9 mouse cellular contexts compared by ENCODE assay signal in genomic region chr1:161507623-161508047, GRCm38 (mm10). TPM values are rescaled to one million over a fixed set of nuclear protein-coding genes. Genes with fewer than 3 reads are reported as not detected.
A peak's percentile ranks its signal among the peaks of the same experiment; 100 is the strongest.
DNase-seq lines count a peak whose midpoint lies in the region; ATAC-seq and TF ChIP-seq lines count a peak whose summit lies in the region.
"Had no signal": no experiment of that assay in that cellular context is flagged by ENCODE, and none has a peak within 500 bp of the region (broad histone marks: within the 10 kb centered on the region; RNA-seq: fewer than 3 reads in every experiment).

No protein-coding gene starts in this region.

- H3K4me3 ChIP-seq in cerebellum, adult 2 months (replicated peaks; ENCODE audit: insufficient read depth, low read depth, low read length), result no peak overlapping the region

- no peak for ATAC-seq in megakaryocyte-erythroid progenitor cell, adult 5-6 weeks (replicated peaks; ENCODE audit: low FRiP score, low TSS enrichment, poor library complexity, severe bottlenecking)

- no peak for TF ChIP-seq CTCF in cerebellum, adult 2 months (IDR thresholded peaks at IDR 0.05; ENCODE audit: borderline replicate concordance, insufficient read depth, low read depth, low read length)

- 10% methylated on average over 3 of the region's 3 CpGs for WGBS in cerebellum, adult 2 months

- no peaks in the 10 kb centered on the region for H3K27me3 ChIP-seq in cerebellum, adult 2 months (ENCODE audit: control insufficient read depth, insufficient read depth, low read length)

- H3K27ac ChIP-seq in cerebellum, adult 2 months (ENCODE audit: insufficient read depth, low read length), result no peak overlapping the region

- no peak for TF ChIP-seq POLR2A in cerebellum, adult 2 months (IDR thresholded peaks at IDR 0.05; ENCODE audit: borderline replicate concordance, insufficient read depth, low read length)

- H3K4me1 ChIP-seq in cerebellum, adult 2 months (ENCODE audit: control insufficient read depth, insufficient read depth, low read length), result no peaks in the 10 kb centered on the region; the same call in 1 of the 2 replicates

- peak; percentile 32 for DNase-seq in ovary, adult 18-20 months (ENCODE audit: low spot score)
- DNase-seq in ovary, postnatal 10 days (ENCODE audit: low spot score), result no peak
- DNase-seq in cerebellum, adult 2 months, result peak; percentile 56 to 86
- DNase-seq in heart, postnatal 10 days, result peak; percentile 73 to 76
- DNase-seq in lung, postnatal 25 days (ENCODE audit: low spot score), result peak; percentile 46
- no peak for DNase-seq in retina, embryonic 14.5 days (ENCODE audit: low spot score)
- DNase-seq in layer of hippocampus, adult 11-12 months (ENCODE audit: low spot score), result no peak

- intact Hi-C loops in heart, postnatal 10 days (cut with DNase I), result loop anchor here (1.0 kb wide), 1 partner anchor 12 kb away; no protein-coding TSS in a partner anchor

RNA-seq across cellular contexts. Expression of gene Tnfsf18, which starts 13.2 kb away (rescaled TPM):
- polyA plus RNA-seq in cerebellum, adult 2 months (2012; rRNA removed), result not detected in 2 replicates
- not detected for total RNA-seq in heart, postnatal 10 days (2021)
- total RNA-seq in megakaryocyte-erythroid progenitor cell, adult 5-6 weeks (2014; fragmentation: Nextera tagmentation), result not detected in 2 replicates
- total RNA-seq in megakaryocyte-erythroid progenitor cell, adult 5-6 weeks (2017), result not detected in 2 replicates
- total RNA-seq: hematopoietic stem cell, adult 5-6 weeks had no signal

Comparison
In these comparisons a context has a peak if more than half of its experiments do, and no peak if none do; other contexts are left out.
1. DNase-seq: peak in ovary, adult 18-20 months (single experiment), cerebellum, adult 2 months (2 of 2), heart, postnatal 10 days (2 of 2) and lung, postnatal 25 days (single experiment); none in ovary, postnatal 10 days (single experiment), retina, embryonic 14.5 days (single experiment) and layer of hippocampus, adult 11-12 months (single experiment).